Mouse (Mus musculus): ENCODE results near the gene Cbln1.

Cbln1 gene

GRCm38 (mm10) chr8:87474379-87474778 lies 2.0 kb upstream of the Cbln1 start:
- no peak for TF ChIP-seq GATA4 (IDR thresholded peaks at IDR 0.05; ENCODE audit: insufficient replicate concordance, low read length)

GRCm38 (mm10) chr8:87473940-87474339 lies 1.5 kb upstream of the Cbln1 start:
- TF ChIP-seq GATA4 (IDR thresholded peaks at IDR 0.05; ENCODE audit: insufficient replicate concordance, low read length) = no peak

- no peak for TF ChIP-seq GATA4 (IDR thresholded peaks at IDR 0.05; ENCODE audit: insufficient replicate concordance, low read length)
These were observed 905 bp upstream of the Cbln1 start for GRCm38 (mm10) chr8:87473314-87473713.

GRCm38 (mm10) chr8:87471603-87472270 lies 672 bp downstream of the Cbln1 start:
- no peak for TF ChIP-seq GATA4 (IDR thresholded peaks at IDR 0.05; ENCODE audit: insufficient replicate concordance, low read length)

GRCm38 (mm10) chr8:87470834-87471602 lies 1.4 kb downstream of the Cbln1 start:
- TF ChIP-seq GATA4 (IDR thresholded peaks at IDR 0.05; ENCODE audit: insufficient replicate concordance, low read length) = no peak

GRCm38 (mm10) chr8:87469931-87470833 lies 2.2 kb downstream of the Cbln1 start:
- no peak for TF ChIP-seq GATA4 (IDR thresholded peaks at IDR 0.05; ENCODE audit: insufficient replicate concordance, low read length)

- no peak for TF ChIP-seq GATA4 (IDR thresholded peaks at IDR 0.05; ENCODE audit: insufficient replicate concordance, low read length)
These were observed 3.2 kb downstream of the Cbln1 start for GRCm38 (mm10) chr8:87468958-87469815.

- TF ChIP-seq GATA4 (IDR thresholded peaks at IDR 0.05; ENCODE audit: insufficient replicate concordance, low read length) = no peak
These were observed 3.9 kb downstream of the Cbln1 start for GRCm38 (mm10) chr8:87468416-87468957.

GRCm38 (mm10) chr8:87467906-87468305 lies 4.5 kb downstream of the Cbln1 start:
- TF ChIP-seq GATA4 (IDR thresholded peaks at IDR 0.05; ENCODE audit: insufficient replicate concordance, low read length) = no peak

GRCm38 (mm10) chr8:87466936-87467602 lies 5.3 kb downstream of the Cbln1 start:
- no peak for TF ChIP-seq GATA4 (IDR thresholded peaks at IDR 0.05; ENCODE audit: insufficient replicate concordance, low read length)

- no peak for TF ChIP-seq GATA4 (IDR thresholded peaks at IDR 0.05; ENCODE audit: insufficient replicate concordance, low read length)
These were observed 6.1 kb downstream of the Cbln1 start for GRCm38 (mm10) chr8:87466335-87466734.

GRCm38 (mm10) chr8:87464446-87464845 lies 8.0 kb downstream of the Cbln1 start:
- no peak for TF ChIP-seq GATA4 (IDR thresholded peaks at IDR 0.05; ENCODE audit: insufficient replicate concordance, low read length)

GRCm38 (mm10) chr8:87461801-87462200 lies 10.6 kb downstream of the Cbln1 start:
- TF ChIP-seq GATA4 (IDR thresholded peaks at IDR 0.05; ENCODE audit: insufficient replicate concordance, low read length) = no peak

GRCm38 (mm10) chr8:87456949-87457348 lies 15.5 kb downstream of the Cbln1 start:
- no peak for TF ChIP-seq GATA4 (IDR thresholded peaks at IDR 0.05; ENCODE audit: insufficient replicate concordance, low read length)

Measured in liver, adult (tissue).